Mouse (Mus musculus) inflammation-experienced regulatory T-cells, adult 6 months (primary cell): ENCODE data around the gene Tstd1. TPM values are rescaled to one million over a fixed set of nuclear protein-coding genes. Genes with fewer than 3 reads are reported as not detected.

Experiments
- ATAC-seq: one replicate; pipeline ENCODE4 v1.8.0; 2017
- polyA plus RNA-seq, 3 experiments: library from polyadenylated mRNA; unstranded; fragments of 100-300 nt; shearing (Covaris generic); gene quantifications; one replicate each; pipeline ENCODE4 v1.2.1; 2017

The Tstd1 gene
- polyA plus RNA-seq: 10 to 100 TPM in 2 of 3 experiments, 1 to 10 TPM in 1; 9.8 to 17.9 (median 12.6) TPM

DNA sequence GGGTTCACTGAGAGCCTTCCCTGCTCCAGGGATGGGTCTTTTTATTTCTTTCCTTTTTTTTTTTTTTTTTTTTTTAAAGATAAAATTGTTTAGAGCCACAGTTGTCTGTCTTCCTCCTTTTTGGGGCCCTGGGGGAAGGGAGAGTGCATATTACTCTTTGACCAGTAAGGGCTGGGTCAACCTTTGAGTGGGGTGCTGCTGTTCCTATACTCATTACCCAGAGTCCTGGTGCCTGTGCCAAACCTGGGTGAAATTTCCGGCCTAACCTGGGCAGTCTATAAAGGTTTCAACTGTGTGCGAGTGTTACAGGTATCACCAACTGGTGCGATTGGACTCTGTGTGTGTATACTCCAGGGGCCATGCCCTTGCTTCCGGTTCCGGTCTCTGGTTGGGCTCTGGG, at the start of gene Tstd1:
TSS of gene Tstd1 (plus strand) at position 213 of the 400 bp plus-strand sequence.
- ATAC-seq: no peak

DNA sequence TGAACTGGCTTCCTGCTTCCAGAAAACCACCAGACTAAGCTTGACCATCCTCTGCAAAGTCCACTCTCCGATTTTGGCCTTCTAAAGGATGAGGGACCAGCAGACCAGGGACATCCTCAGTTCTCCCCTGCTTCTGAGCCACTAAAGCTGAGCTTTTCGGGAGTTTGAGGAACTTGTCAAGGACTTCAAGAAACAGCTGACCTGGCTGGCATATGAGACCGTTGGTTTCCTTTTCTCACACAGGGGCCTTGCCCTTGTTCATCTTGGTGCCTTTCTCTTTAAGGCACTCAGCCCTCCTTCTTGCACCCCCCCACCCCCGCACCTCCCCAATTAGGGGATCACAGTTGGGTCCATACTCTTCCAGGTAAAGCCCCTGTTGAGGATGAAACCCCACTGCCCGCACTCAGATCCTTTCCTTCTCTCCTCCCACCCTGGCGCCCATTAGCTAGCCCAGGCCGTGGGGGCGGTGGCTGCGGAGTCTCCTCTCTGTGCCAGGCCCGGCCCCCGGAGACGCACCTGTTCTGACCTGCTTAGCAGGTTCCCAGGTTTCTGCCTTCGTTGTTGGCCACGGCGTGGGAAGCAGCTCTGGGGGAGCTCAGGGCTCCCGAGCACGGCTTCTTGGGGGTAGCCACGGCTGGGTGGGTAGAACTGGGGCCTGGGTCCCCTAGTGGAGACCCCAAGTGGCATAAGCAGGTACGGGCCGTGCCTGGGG, 48.7 kb upstream of the Tstd1 start, which contains the start of gene Nectin4:
TSS of gene Nectin4 (plus strand) at position 255 of the 712 bp plus-strand sequence.
- ATAC-seq: no peak

DNA sequence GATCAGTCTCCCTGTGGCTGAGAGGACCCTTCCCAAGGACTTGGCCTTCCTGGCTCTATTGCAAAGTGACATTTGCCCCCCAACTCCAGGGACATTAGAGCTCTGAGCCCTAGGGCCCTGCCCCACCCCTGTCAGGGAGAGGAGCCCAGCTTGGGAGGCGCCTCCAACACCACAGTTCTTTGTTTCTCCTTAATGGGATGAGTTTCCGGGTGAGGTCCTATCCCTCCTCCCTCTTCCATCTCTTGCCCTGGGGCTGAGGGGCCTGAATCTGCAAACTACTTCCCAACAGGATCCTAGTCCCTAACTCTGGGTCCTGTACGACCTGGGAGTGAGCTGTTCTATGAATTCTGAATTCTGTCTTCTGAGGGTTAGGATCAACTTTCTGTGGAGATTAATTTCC, 45.8 kb upstream of the Tstd1 start:
- no peak for ATAC-seq

DNA sequence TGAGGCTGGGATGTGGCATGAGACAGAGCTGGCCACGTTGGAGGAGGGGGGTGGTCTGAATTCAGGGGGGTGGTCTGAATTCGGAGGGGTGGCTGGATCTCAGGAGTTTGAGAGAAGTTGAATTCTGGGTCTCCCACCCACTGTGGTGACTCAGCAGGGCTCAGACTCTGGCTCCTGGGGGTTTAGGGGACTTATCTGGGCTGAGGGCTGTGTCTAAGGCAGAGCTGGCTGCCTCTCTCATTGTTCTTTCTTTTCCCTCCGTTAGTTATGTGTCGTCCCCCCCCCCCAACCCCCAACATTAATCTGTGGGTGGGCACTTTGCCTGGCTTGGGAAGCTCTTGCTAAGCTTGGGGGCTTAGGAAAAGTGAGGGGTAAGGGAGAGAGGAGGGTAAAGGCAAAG, 44.7 kb upstream of the Tstd1 start:
- no peak for ATAC-seq

DNA sequence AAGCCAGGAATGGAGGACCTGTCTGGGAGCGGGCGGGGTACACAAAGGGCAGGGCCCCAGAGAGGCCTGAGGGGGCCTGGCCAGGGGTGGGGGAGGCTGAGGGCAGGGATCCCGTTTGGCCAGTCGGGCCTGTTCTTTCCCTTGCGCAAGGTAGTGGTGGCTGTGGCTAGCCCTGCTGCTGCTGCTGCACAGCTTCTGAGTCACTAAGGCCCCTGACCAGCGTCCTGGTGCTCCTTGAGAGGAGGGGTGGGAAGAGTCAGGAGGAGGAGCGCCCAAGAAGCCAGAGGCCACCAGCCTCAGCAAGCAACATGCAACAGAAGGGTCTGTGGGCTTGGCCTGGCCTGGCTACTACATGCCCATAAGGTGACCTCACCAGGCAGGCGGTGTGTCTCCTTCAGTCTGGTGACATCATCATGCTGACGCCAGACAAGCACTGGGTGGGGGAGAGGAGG, 43.0 kb upstream of the Tstd1 start:
- ATAC-seq: no peak

DNA sequence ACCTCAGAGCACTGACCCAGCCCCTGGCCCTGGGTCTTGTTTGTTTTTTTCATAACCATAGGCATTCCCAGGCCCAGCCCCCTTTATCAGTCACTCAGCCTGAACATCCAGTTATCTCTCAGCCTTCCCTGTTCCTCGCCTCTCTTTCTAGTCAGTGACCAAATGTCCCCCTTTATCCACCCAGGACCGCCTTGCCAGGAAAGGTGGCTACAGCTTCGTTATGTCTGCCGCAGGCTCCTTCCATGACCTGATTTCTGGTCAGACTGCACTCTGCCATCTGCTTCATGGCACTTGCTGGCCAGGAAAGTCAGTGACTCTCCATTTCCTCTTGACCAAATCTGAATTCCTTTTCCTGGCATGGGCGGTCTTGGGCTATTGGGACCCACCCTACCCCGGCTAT, 40.4 kb upstream of the Tstd1 start:
- ATAC-seq: no peak

DNA sequence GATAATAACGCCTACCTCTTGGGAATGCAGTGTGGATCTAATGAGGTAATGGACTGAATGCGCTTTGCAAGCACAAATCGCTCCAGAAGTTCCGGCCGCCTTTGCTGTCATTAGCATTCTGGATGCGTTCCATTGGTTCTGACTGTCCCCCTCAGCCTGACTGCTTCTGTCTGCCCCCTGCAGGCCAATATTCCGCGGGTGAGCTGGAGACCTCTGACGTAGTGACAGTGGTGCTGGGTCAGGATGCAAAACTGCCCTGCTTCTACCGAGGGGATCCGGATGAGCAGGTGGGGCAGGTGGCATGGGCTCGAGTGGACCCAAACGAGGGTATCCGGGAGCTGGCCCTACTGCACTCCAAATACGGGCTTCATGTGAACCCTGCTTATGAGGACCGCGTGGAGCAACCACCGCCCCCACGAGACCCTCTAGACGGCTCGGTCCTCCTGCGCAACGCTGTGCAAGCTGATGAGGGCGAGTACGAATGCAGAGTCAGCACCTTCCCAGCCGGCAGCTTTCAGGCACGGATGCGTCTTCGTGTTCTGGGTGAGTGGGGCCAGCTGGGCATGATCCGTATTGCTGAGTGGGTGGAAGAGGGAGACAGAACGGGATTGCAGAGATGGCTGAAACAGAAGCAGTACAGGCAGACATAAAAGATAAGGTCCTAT, 38.6 kb upstream of the Tstd1 start:
- ATAC-seq: peak; percentile 99

DNA sequence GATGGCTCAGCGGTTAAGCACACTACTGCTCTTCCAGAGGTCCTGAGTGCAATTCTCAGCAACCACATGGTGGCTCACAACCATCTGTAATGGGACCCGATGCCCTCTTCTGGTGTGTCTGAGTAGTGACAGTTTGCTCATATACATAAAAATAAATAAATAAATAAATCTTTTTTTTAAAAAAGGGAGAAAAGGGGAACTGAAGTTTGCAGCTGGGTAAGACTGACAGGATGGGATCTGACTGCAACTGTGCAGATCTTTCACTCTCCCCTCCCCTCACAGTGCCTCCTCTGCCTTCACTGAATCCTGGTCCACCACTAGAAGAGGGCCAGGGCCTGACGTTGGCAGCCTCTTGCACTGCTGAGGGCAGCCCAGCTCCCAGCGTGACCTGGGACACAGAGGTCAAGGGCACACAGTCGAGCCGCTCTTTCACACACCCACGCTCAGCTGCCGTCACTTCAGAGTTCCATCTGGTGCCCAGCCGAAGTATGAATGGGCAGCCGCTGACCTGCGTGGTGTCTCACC, 36.5 kb upstream of the Tstd1 start:
- ATAC-seq: no peak

DNA sequence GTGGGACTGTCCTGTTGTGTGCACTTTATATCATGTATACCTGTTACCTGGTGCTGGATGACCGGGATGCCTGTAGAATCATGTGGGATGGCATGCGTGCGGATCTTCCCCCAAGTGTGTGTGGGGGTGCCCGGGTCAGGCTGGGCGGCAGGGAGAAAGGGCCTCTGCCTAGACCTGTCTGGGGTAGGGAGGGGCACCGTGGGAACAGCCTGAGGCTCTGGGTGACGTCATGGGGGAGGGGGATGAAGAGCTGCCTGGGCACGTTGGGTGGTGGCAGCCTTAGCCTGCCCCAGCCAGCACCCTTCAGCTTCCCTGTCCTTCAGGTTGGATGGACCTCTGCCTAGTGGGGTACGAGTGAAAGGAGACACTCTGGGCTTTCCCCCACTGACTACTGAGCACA, 34.3 kb upstream of the Tstd1 start:
- no peak for ATAC-seq

DNA sequence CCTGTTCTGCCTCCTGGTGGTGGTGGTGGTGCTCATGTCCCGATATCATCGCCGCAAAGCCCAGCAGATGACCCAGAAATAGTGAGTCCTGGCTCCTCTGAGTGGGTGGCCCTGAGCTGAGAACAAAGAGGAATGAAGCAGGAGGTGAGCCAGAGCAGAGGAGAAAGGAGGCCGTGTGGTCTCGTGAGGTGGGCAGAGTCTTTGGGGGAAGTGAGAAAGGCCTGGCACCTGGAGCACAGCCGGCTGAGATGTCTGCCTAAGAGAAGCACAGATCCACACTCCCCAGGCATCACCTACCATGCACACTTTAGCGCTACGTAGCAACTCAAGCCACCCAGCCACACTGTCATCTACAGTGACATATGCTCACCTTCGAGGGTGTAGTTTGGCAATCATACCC, 33.5 kb upstream of the Tstd1 start:
- no peak for ATAC-seq

DNA sequence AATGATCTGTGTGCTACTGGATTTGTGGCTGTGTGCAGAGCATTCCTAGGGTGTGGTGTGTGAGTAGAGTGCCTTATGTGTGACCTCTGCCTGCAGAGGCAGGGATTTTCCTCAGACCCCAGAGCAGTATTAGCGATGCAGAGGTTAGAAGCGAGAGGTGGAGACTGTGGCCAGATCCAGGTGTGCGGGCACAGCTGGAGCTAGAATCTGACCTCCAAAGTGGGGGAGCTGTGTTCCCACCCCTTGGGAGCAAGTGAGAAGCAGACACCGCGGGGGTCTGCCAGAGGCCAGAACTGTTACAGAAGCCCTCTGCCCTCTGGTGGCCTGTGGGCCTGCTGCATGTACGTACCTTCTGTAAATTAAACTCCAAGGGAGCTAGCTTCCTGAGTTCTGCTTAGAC, 31.6 kb upstream of the Tstd1 start:
- ATAC-seq: no peak

DNA sequence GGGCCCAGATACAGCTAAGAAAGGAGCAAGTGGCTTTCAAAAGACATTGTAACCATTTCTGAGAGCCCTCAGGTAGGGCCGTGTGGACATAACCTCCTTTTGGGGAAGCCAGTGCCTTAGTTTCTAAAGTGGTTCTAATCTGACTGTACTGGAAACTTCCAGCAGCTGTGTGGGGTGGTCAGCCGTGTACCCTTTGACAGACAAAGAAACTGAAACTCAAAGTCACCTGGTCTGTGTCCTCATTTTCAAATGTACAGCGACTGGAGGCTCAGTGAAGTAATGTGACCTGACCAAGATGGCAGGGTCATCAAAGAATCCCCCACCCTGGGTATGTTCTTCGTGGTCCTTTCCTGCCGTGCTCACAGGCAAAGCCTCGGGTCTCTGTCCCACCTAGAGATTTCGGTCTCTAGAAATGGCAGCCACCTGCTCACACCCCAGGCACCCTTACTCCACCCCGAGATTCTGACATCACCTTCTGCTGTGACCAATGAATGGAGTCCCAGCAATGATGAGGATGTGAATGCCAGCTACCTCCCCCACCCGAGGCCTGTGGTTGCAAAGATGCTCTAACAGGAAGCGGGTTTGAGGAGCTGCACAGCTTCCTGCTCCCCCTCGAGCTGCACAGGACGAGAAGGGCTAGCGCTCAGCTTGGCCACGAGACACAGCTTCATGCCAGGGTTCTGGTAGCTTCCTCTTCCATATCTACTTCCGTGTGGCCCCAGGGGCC, 30.1 kb upstream of the Tstd1 start, which contains the start of gene Arhgap30:
TSS of gene Arhgap30 (plus strand) at position 579 of the 727 bp plus-strand sequence.
- ATAC-seq: peak; percentile 88

DNA sequence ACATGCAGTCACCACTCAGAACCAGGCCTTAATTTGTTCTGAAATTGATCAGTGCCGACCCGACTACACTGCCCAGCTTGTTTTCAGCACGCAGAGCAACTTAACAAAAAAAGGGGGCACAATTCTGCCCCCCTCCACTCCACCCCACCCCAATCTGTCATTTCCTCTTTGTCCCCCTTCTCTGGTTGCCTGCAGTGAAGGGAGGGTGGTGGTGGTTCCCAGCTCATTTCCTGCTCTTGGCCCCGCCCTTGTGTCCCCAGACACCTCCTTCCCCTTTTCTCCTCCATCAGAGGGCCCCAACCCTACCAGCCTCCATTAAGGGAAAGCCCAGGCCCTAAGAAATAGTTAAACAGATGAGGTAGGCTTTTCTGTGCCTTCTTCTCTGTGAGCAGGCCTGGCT, 28.6 kb upstream of the Tstd1 start:
- ATAC-seq: peak; percentile 75

DNA sequence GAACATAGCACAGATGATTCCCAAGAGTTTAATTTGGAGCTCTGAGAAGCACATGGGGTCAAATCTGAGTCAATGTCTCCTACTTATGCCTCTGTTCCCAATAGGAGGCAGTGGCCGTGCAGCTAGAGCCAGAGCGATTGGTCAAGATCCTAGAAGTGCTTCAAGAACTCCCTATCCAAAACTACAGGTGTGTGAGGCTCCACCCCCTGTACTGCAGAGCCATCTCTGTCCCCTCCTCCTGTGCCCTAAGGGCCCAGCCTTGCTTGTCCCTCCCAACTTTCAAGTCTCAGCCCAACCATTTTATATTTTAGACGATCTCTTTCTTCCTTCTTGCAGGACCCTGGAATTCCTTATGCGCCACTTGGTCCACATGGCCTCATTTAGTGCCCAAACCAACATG, 16.9 kb upstream of the Tstd1 start:
- no peak for ATAC-seq

DNA sequence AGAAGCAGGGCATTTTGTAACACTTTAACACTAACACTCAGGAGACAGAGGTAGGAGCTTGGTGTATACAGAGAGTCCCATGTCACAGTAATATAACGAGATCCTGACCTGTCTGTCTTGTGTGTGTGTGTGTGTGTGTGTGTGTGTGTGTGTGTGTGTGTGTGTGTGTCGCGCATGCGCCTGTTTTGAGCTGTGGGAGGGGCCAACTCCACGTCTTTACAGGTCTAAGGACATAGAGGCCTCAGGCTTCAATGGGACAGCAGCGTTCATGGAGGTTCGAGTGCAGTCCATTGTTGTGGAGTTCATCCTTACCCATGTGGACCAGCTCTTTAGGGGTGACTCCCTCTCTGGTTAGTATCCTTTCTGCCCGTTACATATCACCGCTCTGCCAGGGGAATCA, 15.7 kb upstream of the Tstd1 start:
- ATAC-seq: no peak

DNA sequence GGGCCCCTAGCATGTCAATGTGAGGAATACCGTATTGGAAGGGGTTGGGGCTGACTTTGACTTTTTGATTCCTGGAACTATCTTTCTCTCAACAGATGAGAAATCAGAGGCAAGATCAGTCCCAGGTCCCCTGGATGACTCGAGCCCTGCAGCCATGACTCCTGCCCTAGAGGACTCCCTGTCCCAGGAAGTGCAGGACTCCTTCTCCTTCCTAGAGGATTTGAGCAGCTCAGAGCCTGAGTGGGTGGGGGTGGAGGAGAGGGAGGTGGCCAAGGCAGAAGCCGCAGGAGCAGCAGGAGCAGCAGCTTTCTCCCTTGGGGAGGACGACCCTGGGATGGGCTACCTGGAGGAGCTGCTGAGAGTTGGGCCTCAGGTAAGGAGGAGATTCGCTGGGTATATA, 11.4 kb upstream of the Tstd1 start:
- no peak for ATAC-seq

DNA sequence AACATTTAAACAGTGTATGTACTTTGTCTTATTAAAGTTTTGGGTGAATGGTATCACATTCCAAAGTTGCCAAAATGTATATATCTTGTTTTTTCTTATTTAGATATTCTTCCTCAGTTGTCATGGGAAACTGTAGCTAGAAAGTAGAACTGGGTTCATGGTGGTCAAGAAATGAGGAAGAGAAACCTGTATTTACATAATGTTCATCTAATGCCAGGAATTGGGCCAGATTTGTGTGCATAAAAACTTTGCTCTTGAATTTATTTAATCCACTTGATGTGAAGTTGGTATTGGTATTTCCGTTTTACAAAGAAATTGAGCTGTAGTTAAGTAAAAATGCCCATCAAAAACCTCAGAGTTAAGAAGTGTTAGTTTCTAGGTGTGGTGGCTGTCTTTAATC, 8.4 kb upstream of the Tstd1 start:
- no peak for ATAC-seq

DNA sequence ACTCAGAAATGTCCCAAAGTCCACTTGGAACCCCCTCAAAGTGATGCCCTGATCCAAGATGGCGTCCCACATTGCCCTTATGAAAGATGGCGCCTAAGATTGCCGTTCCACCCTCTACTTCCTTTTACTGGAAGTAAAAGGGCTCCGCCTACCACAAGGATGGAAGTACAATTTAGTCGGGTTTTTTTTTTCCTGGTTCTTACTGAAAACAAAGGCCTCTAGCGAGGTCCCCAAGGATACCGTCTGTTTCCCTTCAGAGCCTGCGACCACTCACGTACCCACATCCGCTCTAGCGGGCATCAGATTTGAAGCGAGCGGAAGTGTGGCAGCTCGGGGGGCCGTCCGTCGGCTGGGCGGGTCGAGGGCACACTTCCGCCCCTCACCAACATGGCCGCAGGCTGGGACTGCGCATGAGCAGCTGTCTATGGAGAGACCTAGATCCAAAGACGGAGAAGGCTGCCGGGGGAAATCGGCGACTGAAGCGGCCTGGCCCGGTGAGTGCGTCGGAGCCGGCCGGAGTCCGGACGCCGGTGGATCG, 7.7 kb upstream of the Tstd1 start, which contains the start of gene Usf1:
TSS of gene Usf1 (plus strand) at position 367 of the 538 bp plus-strand sequence.
- peak; percentile 84 for ATAC-seq

DNA sequence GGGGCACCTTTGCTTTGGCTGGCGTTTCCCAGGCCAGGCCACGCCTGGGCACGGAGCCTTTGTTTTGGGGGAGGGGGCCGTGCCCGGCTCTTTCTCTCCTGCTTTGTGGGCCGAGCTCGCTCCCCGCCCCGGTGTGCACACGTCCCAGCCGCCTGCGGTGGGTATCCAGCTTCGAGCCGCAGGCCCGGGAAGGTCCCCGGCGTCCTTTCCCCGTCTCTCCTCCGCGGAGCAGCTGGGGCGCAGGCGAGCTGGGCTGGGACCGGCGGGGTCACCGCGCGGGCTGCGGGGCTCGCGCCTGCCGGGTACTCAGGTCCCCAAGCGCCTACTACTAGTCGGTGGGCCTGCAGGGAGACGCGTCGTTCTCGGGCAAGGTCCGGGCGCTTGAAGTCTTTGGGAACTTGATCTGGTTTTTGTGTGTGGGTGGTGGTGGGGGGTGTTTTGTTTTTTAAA, 7.2 kb upstream of the Tstd1 start:
- ATAC-seq: peak; percentile 19

DNA sequence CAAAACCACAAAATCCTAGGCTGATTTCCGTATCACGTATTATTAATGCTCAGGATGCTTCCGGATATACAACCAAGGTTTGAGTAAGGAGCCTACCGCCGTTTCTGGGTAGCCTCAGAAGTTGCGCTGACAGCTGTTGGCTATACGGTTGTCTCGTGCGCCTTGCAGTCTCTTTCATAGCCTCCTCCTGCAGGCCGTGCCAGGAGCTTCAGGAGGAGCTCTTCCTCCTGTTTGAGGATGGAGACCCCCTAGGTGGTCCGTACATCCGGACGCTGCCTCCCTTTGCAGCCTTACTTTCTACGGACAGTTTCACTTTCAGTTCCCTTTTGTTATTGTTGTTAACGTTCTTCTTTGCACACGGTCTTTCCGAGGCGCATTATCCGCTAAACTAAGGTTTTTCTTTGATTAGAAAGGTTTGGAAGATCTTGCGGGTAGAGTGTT, 6.7 kb upstream of the Tstd1 start:
- ATAC-seq: peak; percentile 52

DNA sequence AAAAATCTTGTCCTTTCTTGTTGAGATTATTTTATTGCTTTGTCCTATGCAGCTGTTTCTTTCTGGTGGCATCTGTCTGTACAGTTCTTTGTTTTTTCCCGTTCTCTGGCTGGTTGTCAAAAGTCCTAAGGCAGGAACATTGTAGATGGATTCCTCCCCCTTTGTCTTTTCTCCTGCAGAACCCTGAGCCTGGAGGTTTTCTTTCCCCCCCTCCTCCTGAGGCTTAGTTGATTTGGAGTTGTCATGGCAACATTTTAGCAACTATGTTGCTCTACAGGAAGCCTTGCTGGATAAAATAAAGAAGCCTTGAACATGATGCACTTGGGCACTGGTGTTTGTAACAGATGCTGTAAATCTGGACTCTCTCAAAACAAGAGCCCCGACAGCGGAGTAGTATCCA, 6.2 kb upstream of the Tstd1 start:
- peak; percentile 12 for ATAC-seq

DNA sequence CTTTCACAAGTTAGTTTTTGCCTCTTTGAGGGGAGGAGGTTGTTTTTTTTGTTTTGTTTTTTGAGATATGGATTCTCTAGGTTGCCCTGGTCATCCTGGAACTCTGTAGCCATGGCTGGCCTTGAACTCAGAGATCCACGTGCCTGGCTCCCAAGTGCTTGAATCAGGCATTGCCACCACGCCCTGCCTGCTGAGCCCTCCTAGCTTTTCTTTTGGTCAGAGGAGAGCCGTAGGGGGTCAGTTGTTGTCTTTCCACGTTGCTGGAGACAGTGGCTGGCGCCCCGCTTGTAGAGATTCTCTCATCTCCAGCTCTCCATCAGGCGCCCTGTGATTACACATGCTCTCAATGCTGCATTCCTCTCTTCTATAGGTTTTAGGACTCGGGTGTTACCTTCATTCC, 5.1 kb upstream of the Tstd1 start:
- no peak for ATAC-seq
